Mouse (Mus musculus): ENCODE data around the gene Tmem258. TPM values are rescaled to one million over a fixed set of nuclear protein-coding genes. Genes with fewer than 3 reads are reported as not detected.

The Tmem258 gene
- polyA plus RNA-seq, 1 experiment from 2014 or later = 370 TPM

DNA sequence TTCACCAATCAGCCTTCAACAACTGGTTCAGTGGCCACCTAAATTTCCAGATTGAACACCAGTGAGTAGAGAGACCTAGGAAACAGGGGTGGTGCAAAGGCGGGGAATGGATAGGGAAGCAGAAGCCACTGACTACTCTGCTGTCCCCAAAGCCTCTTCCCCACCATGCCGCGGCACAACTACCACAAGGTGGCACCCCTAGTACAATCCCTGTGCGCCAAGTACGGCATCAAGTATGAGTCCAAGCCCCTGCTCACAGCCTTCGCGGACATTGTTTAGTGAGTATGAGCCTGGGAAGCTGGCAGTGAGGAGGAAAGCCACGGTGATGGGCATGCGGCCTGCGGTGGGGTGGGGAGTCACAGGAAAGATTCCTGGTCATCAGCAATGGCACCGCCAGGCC is 9.5 kb upstream of the Tmem258 start:
- no peaks in the 10 kb centered on the region for H3K4me1 ChIP-seq (replicated peaks; ENCODE audit: control insufficient read depth, insufficient read depth)
- no peak for ATAC-seq (ENCODE audit: low FRiP score, low TSS enrichment)
- H3K36me3 ChIP-seq (ENCODE audit: control insufficient read depth, insufficient read depth, low read length) = peaks cover 21% of the 10 kb centered on the region
- H3K27me3 ChIP-seq (ENCODE audit: control insufficient read depth, insufficient read depth, low read length) = no peaks in the 10 kb centered on the region
- H3K9me3 ChIP-seq (ENCODE audit: control insufficient read depth, low read length) = no peaks in the 10 kb centered on the region
- H3K27ac ChIP-seq (replicated peaks) = 0 out of 2 replicates have a peak overlapping the region, but pooled peaks have one; percentile 18
- no peak overlapping the region for H3K9ac ChIP-seq (ENCODE audit: low read length)
- no peak overlapping the region for H3K4me2 ChIP-seq (replicated peaks; ENCODE audit: low read depth)
- 81% methylated on average over 11 of the region's 11 CpGs for WGBS
- no peak for TF ChIP-seq EP300 (optimal IDR thresholded peaks at IDR 0.05)
- peak; percentile 35; the same call in 1 of the 2 replicates for TF ChIP-seq CTCF (IDR thresholded peaks at IDR 0.05; ENCODE audit: low read depth)
- DNase-seq (ENCODE audit: low spot score) = no peak
- H3K4me3 ChIP-seq (ENCODE audit: low read depth, low read length) = no peak overlapping the region

DNA sequence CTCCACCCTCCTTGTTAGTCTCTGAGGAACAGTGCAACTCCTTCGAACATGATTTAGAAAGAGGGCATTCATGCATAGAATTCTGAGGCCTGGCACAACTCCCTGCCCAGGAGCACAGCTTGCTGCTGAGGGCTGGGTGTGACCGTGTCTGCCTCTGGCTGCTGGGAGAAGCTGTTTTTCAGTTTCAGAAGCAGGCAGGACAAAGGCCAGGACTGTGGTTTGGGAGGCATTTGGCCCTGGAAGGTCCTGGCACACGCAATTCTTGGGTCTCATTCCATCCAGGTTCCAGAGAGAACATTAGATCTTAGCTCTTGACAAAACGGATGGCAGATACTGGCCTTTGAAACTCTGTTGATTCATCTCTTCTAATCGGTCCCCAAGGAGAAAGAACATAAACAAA is 8.6 kb upstream of the Tmem258 start:
- no peaks in the 10 kb centered on the region for H3K27me3 ChIP-seq (ENCODE audit: control insufficient read depth, insufficient read depth, low read length)
- H3K4me1 ChIP-seq (replicated peaks; ENCODE audit: control insufficient read depth, insufficient read depth) = no peaks in the 10 kb centered on the region
- H3K27ac ChIP-seq (replicated peaks) = no peak overlapping the region; the same call in 1 of the 2 replicates
- DNase-seq (ENCODE audit: low spot score) (no peak), ATAC-seq (ENCODE audit: low FRiP score, low TSS enrichment) (no peak)
- no peak overlapping the region for H3K4me2 ChIP-seq (replicated peaks; ENCODE audit: low read depth)
- WGBS = 54% methylated on average over 5 of the region's 5 CpGs
- no peak overlapping the region for H3K4me3 ChIP-seq (ENCODE audit: low read depth, low read length)
- no peak overlapping the region for H3K9ac ChIP-seq (ENCODE audit: low read length)
- TF ChIP-seq CTCF (IDR thresholded peaks at IDR 0.05; ENCODE audit: low read depth) = no peak
- no peak for TF ChIP-seq EP300 (optimal IDR thresholded peaks at IDR 0.05)
- H3K9me3 ChIP-seq (ENCODE audit: control insufficient read depth, low read length) = no peaks in the 10 kb centered on the region
- peaks cover 29% of the 10 kb centered on the region for H3K36me3 ChIP-seq (ENCODE audit: control insufficient read depth, insufficient read depth, low read length)

GRCm38 (mm10) chr19:10197130-10197529 is 6.7 kb upstream of the Tmem258 start:
- ATAC-seq (ENCODE audit: low FRiP score, low TSS enrichment) (no peak), DNase-seq (ENCODE audit: low spot score) (no peak)
- H3K4me1 ChIP-seq (replicated peaks; ENCODE audit: control insufficient read depth, insufficient read depth) = no peaks in the 10 kb centered on the region
- no peak overlapping the region for H3K4me2 ChIP-seq (replicated peaks; ENCODE audit: low read depth)
- H3K27me3 ChIP-seq (ENCODE audit: control insufficient read depth, insufficient read depth, low read length) = no peaks in the 10 kb centered on the region
- 83% methylated on average over 4 of the region's 4 CpGs for WGBS
- no peak for TF ChIP-seq EP300 (optimal IDR thresholded peaks at IDR 0.05)
- no peak for TF ChIP-seq CTCF (IDR thresholded peaks at IDR 0.05; ENCODE audit: low read depth)
- H3K9me3 ChIP-seq (ENCODE audit: control insufficient read depth, low read length) = no peaks in the 10 kb centered on the region
- H3K9ac ChIP-seq (ENCODE audit: low read length) = no peak overlapping the region
- 0 out of 2 replicates have a peak overlapping the region, but pooled peaks have one; percentile 24 for H3K27ac ChIP-seq (replicated peaks)
- no peak overlapping the region for H3K4me3 ChIP-seq (ENCODE audit: low read depth, low read length)
- peaks cover 29% of the 10 kb centered on the region for H3K36me3 ChIP-seq (ENCODE audit: control insufficient read depth, insufficient read depth, low read length)

GRCm38 (mm10) chr19:10198286-10198685 is 5.5 kb upstream of the Tmem258 start:
- no peak for ATAC-seq (ENCODE audit: low FRiP score, low TSS enrichment)
- no peak for DNase-seq (ENCODE audit: low spot score)
- no peak overlapping the region for H3K4me3 ChIP-seq (ENCODE audit: low read depth, low read length)
- no peaks in the 10 kb centered on the region for H3K27me3 ChIP-seq (ENCODE audit: control insufficient read depth, insufficient read depth, low read length)
- no peak overlapping the region for H3K4me2 ChIP-seq (replicated peaks; ENCODE audit: low read depth)
- WGBS = 64% methylated on average over 2 of the region's 2 CpGs
- no peak overlapping the region for H3K27ac ChIP-seq (replicated peaks)
- no peaks in the 10 kb centered on the region for H3K4me1 ChIP-seq (replicated peaks; ENCODE audit: control insufficient read depth, insufficient read depth)
- peaks cover 25% of the 10 kb centered on the region for H3K36me3 ChIP-seq (ENCODE audit: control insufficient read depth, insufficient read depth, low read length)
- no peak for TF ChIP-seq CTCF (IDR thresholded peaks at IDR 0.05; ENCODE audit: low read depth)
- H3K9me3 ChIP-seq (ENCODE audit: control insufficient read depth, low read length) = no peaks in the 10 kb centered on the region
- no peak overlapping the region for H3K9ac ChIP-seq (ENCODE audit: low read length)

GRCm38 (mm10) chr19:10198723-10199122 is 5.1 kb upstream of the Tmem258 start:
- peak; percentile 94 for TF ChIP-seq CTCF (IDR thresholded peaks at IDR 0.05; ENCODE audit: low read depth)
- TF ChIP-seq EP300 (optimal IDR thresholded peaks at IDR 0.05) = no peak
- no peak overlapping the region for H3K9ac ChIP-seq (ENCODE audit: low read length)
- H3K4me3 ChIP-seq (ENCODE audit: low read depth, low read length) = no peak overlapping the region
- H3K9me3 ChIP-seq (ENCODE audit: control insufficient read depth, low read length) = no peaks in the 10 kb centered on the region
- H3K36me3 ChIP-seq (ENCODE audit: control insufficient read depth, insufficient read depth, low read length) = peaks cover 24% of the 10 kb centered on the region
- H3K4me1 ChIP-seq (replicated peaks; ENCODE audit: control insufficient read depth, insufficient read depth) = no peaks in the 10 kb centered on the region
- 27% methylated on average over 3 of the region's 3 CpGs for WGBS
- H3K27ac ChIP-seq (replicated peaks) = no peak overlapping the region
- H3K4me2 ChIP-seq (replicated peaks; ENCODE audit: low read depth) = no peak overlapping the region
- H3K27me3 ChIP-seq (ENCODE audit: control insufficient read depth, insufficient read depth, low read length) = no peaks in the 10 kb centered on the region
- DNase-seq (ENCODE audit: low spot score) = peak; percentile 84
- ATAC-seq (ENCODE audit: low FRiP score, low TSS enrichment) = peak; percentile 61; the same call in 1 of the 2 replicates

- TF ChIP-seq EP300 (optimal IDR thresholded peaks at IDR 0.05) (no peak), CTCF (IDR thresholded peaks at IDR 0.05; ENCODE audit: low read depth) (no peak)
- ATAC-seq (ENCODE audit: low FRiP score, low TSS enrichment) (peak; percentile 43), DNase-seq (ENCODE audit: low spot score) (no peak)
- Histone ChIP-seq H3K36me3 (ENCODE audit: control insufficient read depth, insufficient read depth, low read length) (peaks cover 12% of the 10 kb centered on the region), H3K4me2 (replicated peaks; ENCODE audit: low read depth) (peak overlapping the region; percentile 87), H3K27me3 (ENCODE audit: control insufficient read depth, insufficient read depth, low read length) (no peaks in the 10 kb centered on the region), H3K9ac (ENCODE audit: low read length) (peak overlapping the region; percentile 85), H3K27ac (replicated peaks) (peak overlapping the region; percentile 88), H3K4me3 (ENCODE audit: low read depth, low read length) (peak overlapping the region; percentile 84), H3K9me3 (ENCODE audit: control insufficient read depth, low read length) (no peaks in the 10 kb centered on the region), H3K4me1 (replicated peaks; ENCODE audit: control insufficient read depth, insufficient read depth) (no peaks in the 10 kb centered on the region)
- WGBS = 2% methylated on average over 23 of the region's 23 CpGs
These were observed 517 bp upstream of the Tmem258 start for GRCm38 (mm10) chr19:10203146-10203847.
